Mouse (Mus musculus): ENCODE data around the gene Ptpn7. TPM values are rescaled to one million over a fixed set of nuclear protein-coding genes. Genes with fewer than 3 reads are reported as not detected.

Gene Ptpn7
- 0.11 TPM for polyA plus RNA-seq (2014; fragmentation: Illumina TruSeq; extraction: RNeasy Lipid Tissue Mini Kit (QIAGEN cat#74804); ENCODE audit: low read depth, low replicate concordance)

GRCm38 (mm10) chr1:135132473-135132872, at the start of gene Ptpn7:
Gene Ptpn7, plus strand, starts transcription at chr1:135132700.

GRCm38 (mm10) chr1:135105124-135105523, 27.4 kb upstream of the Ptpn7 start, which contains the start of gene Lgr6:
Gene Lgr6, minus strand, starts transcription at chr1:135105276.

GRCm38 (mm10) chr1:135146077-135146945, 13.8 kb downstream of the Ptpn7 start, which contains the start of gene Arl8a:
Gene Arl8a, plus strand, starts transcription at chr1:135146824.

GRCm38 (mm10) chr1:135167435-135167834, 34.9 kb downstream of the Ptpn7 start, which contains the start of gene Gpr37l1:
Gene Gpr37l1, minus strand, starts transcription at chr1:135167681.

Other genes starting within 250 kb of the Ptpn7 start
- 1.4 TPM for gene Ppp1r12b, start 176.8 kb upstream of the Ptpn7 start, polyA plus RNA-seq (2014; fragmentation: Illumina TruSeq; extraction: RNeasy Lipid Tissue Mini Kit (QIAGEN cat#74804); ENCODE audit: low read depth, low replicate concordance)
- 0.95 TPM for gene Ube2t, start 170.1 kb upstream of the Ptpn7 start, polyA plus RNA-seq (2014; fragmentation: Illumina TruSeq; extraction: RNeasy Lipid Tissue Mini Kit (QIAGEN cat#74804); ENCODE audit: low read depth, low replicate concordance)
- not detected for gene Lgr6, start 27.4 kb upstream of the Ptpn7 start, polyA plus RNA-seq (2014; fragmentation: Illumina TruSeq; extraction: RNeasy Lipid Tissue Mini Kit (QIAGEN cat#74804); ENCODE audit: low read depth, low replicate concordance)
- 10.5 TPM for gene Arl8a, start 14.1 kb downstream of the Ptpn7 start, polyA plus RNA-seq (2014; fragmentation: Illumina TruSeq; extraction: RNeasy Lipid Tissue Mini Kit (QIAGEN cat#74804); ENCODE audit: low read depth, low replicate concordance)
- gene Gpr37l1, start 35.0 kb downstream of the Ptpn7 start, polyA plus RNA-seq (2014; fragmentation: Illumina TruSeq; extraction: RNeasy Lipid Tissue Mini Kit (QIAGEN cat#74804); ENCODE audit: low read depth, low replicate concordance): not detected
- gene Elf3, start 125.9 kb downstream of the Ptpn7 start, polyA plus RNA-seq (2014; fragmentation: Illumina TruSeq; extraction: RNeasy Lipid Tissue Mini Kit (QIAGEN cat#74804); ENCODE audit: low read depth, low replicate concordance): not detected
- gene Rnpep, start 151.4 kb downstream of the Ptpn7 start, polyA plus RNA-seq (2014; fragmentation: Illumina TruSeq; extraction: RNeasy Lipid Tissue Mini Kit (QIAGEN cat#74804); ENCODE audit: low read depth, low replicate concordance): 15.3 TPM
- 15.8 TPM for gene Timm17a, start 181.1 kb downstream of the Ptpn7 start, polyA plus RNA-seq (2014; fragmentation: Illumina TruSeq; extraction: RNeasy Lipid Tissue Mini Kit (QIAGEN cat#74804); ENCODE audit: low read depth, low replicate concordance)
- gene Lmod1, start 192.1 kb downstream of the Ptpn7 start, polyA plus RNA-seq (2014; fragmentation: Illumina TruSeq; extraction: RNeasy Lipid Tissue Mini Kit (QIAGEN cat#74804); ENCODE audit: low read depth, low replicate concordance): not detected
- gene Shisa4, start 242.5 kb downstream of the Ptpn7 start, polyA plus RNA-seq (2014; fragmentation: Illumina TruSeq; extraction: RNeasy Lipid Tissue Mini Kit (QIAGEN cat#74804); ENCODE audit: low read depth, low replicate concordance): not detected